Mouse (Mus musculus): ENCODE measurements around the gene Gtf2h1.

- TF ChIP-seq POLR2A (IDR thresholded peaks at IDR 0.05; ENCODE audit: low read depth, low read length) (no peak; the same call in none of the 2 replicates), CTCF (IDR thresholded peaks at IDR 0.05; ENCODE audit: extremely low read depth, insufficient read depth, insufficient read length, insufficient replicate concordance) (no peak)
Observed at GRCm38 (mm10) chr7:46795287-46796205, at the start of gene Gtf2h1, which contains the start of gene Hps5.
